Comparison of ENCODE assay signal across 12 mouse cellular contexts in the genomic region with DNA sequence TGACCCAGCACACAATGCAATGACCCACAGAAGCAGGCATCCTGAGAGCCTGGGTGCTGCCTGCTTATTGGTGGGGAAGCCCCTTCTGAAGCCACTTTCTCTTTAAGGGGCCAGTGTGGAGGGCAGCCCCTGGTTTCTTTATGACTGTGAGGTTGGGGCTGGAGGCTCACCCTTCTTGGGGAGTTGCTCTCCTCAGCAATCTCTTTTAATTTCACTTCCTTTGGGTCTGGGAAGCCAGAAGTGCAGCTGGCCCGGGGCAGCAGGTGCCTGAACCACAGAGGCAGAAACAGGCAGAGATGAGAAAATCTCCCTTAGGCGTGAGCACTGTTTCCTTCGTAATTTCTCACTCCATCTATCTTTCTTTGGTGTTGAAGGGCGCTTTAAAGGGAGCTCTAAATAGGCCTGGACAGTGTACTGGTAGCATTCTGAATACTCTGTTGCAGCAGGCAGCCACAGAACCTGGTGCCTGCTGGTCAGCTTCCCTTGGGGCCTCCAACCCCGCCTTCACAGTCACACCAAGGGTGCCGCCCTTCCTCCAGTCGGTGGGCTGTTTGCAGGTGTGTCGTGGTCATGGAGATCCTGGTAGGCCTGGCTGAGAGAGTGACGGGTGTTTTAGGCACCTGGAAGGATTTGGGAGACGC. TPM values are rescaled to one million over a fixed set of nuclear protein-coding genes. Genes with fewer than 3 reads are reported as not detected.
DNase-seq lines count a peak whose midpoint lies in the region.
"Had no signal": no experiment of that assay in that cellular context is flagged by ENCODE, and none has a peak within 500 bp of the region (broad histone marks: within the 10 kb centered on the region; RNA-seq: fewer than 3 reads in every experiment).

No protein-coding gene starts in this region.

- H3K27me3 ChIP-seq in heart, embryonic 10.5 days (ENCODE audit: insufficient read depth, poor library complexity, severe bottlenecking), result peaks cover 12% of the 10 kb centered on the region
- peaks cover 31% of the 10 kb centered on the region for H3K27me3 ChIP-seq in limb, embryonic 10.5 days (ENCODE audit: low read depth, poor library complexity, severe bottlenecking)
- H3K27me3 ChIP-seq: forebrain, embryonic 13.5 days; neural tube, embryonic 12.5 days had no signal

- H3K4me3 ChIP-seq in heart, embryonic 10.5 days, result no peak overlapping the region
- no peak overlapping the region for H3K4me3 ChIP-seq in limb, embryonic 10.5 days
- H3K4me3 ChIP-seq: forebrain, embryonic 13.5 days; layer of hippocampus, adult 2 months; neural tube, embryonic 12.5 days had no signal

- WGBS in heart, embryonic 10.5 days, result 40% methylated on average over 10 of the region's 10 CpGs
- whole genome bisulfite sequencing in limb, embryonic 10.5 days, result 46% methylated on average over 10 of the region's 10 CpGs

- H3K9me3 ChIP-seq in heart, embryonic 10.5 days, result no peaks in the 10 kb centered on the region
- H3K9me3 ChIP-seq in limb, embryonic 10.5 days (replicated peaks), result no peaks in the 10 kb centered on the region
- H3K9me3 ChIP-seq: forebrain, embryonic 13.5 days; neural tube, embryonic 12.5 days had no signal

- peaks cover 56% of the 10 kb centered on the region for H3K4me1 ChIP-seq in heart, embryonic 10.5 days
- peaks cover 63% of the 10 kb centered on the region for H3K4me1 ChIP-seq in limb, embryonic 10.5 days

- no peak for DNase-seq in heart, embryonic 10.5 days (ENCODE audit: low spot score)
- no peak for DNase-seq in heart, postnatal 10 days
- DNase-seq in CD4-positive helper T cell, adult 2 months (ENCODE audit: low read depth, low spot score), result peak; percentile 47
- no peak for DNase-seq in limb, embryonic 10.5 days (ENCODE audit: low spot score)
- peak; percentile 83 to 84 for DNase-seq in spleen, postnatal 36 days (ENCODE audit: low spot score in 2 of 2)
- no peak for DNase-seq in lung, postnatal 25 days (ENCODE audit: low spot score)
- DNase-seq in cerebellum, adult 9-10 months, result no peak
- no peak for DNase-seq in urinary bladder, adult 2 months (ENCODE audit: low spot score)
- DNase-seq: embryo, embryonic 11 days had no signal

- intact Hi-C loops in heart, postnatal 10 days (cut with DNase I), result no loop called here

- no peaks in the 10 kb centered on the region for H3K36me3 ChIP-seq in heart, embryonic 10.5 days
- H3K36me3 ChIP-seq in limb, embryonic 10.5 days, result no peaks in the 10 kb centered on the region
- H3K36me3 ChIP-seq: neural tube, embryonic 12.5 days had no signal

- peak overlapping the region; percentile 80 for H3K27ac ChIP-seq in heart, embryonic 10.5 days
- peak overlapping the region; percentile 11; the same call in 1 of the 2 replicates for H3K27ac ChIP-seq in limb, embryonic 10.5 days
- H3K27ac ChIP-seq: forebrain, embryonic 13.5 days; layer of hippocampus, adult 2 months; neural tube, embryonic 12.5 days had no signal

RNA-seq across cellular contexts. Expression of gene Cbfa2t3, which starts 3.5 kb away (rescaled TPM):
- polyA plus RNA-seq in heart, embryonic 10.5 days (2016; fragmentation: Nextera tagmentation; extraction: Ambion mirVana), result 3.8 and 5.5 TPM in 2 replicates
- 10 to 100 TPM; 22.2 to 24.5 TPM for total RNA-seq in heart, postnatal 10 days (2021)
- 2.0 and 2.8 TPM in 2 replicates for polyA plus RNA-seq in limb, embryonic 10.5 days (2016; fragmentation: Nextera tagmentation; extraction: Ambion mirVana)
- polyA plus RNA-seq in urinary bladder, adult 2 months (2012; rRNA removed), result 0.95 and 4.0 TPM in 2 replicates

Comparison
In these comparisons a context has a peak if more than half of its experiments do, and no peak if none do; other contexts are left out.
1. DNase-seq: peak in CD4-positive helper T cell, adult 2 months (single experiment) and spleen, postnatal 36 days (2 of 2); none in heart, embryonic 10.5 days (single experiment), heart, postnatal 10 days (0 of 2), limb, embryonic 10.5 days (single experiment), lung, postnatal 25 days (single experiment), cerebellum, adult 9-10 months (single experiment) and urinary bladder, adult 2 months (single experiment).